Mouse (Mus musculus) liver, adult (tissue): ENCODE results near the gene Tmem198.

Experiments used
- GATA4 ChIP-seq: IDR thresholded peaks from 2 replicates; pipeline ENCODE4 v1.6.1; 2014; ENCODE audit warnings: mild to moderate bottlenecking, low read length; ENCODE audit not compliant: insufficient replicate concordance

Tmem198 gene

GRCm38 (mm10) chr1:75448052-75448431 lies 31.3 kb upstream of the Tmem198 start:
- TF ChIP-seq GATA4: no peak

GRCm38 (mm10) chr1:75448937-75449336 lies 30.4 kb upstream of the Tmem198 start:
- TF ChIP-seq GATA4: no peak

GRCm38 (mm10) chr1:75449377-75450135 lies 29.8 kb upstream of the Tmem198 start:
- TF ChIP-seq GATA4: no peak

GRCm38 (mm10) chr1:75450314-75451005 lies 28.9 kb upstream of the Tmem198 start, which contains the start of gene Asic4:
Gene Asic4 (plus strand): TSS chr1:75450436.
- TF ChIP-seq GATA4: no peak

GRCm38 (mm10) chr1:75451900-75452299 lies 27.4 kb upstream of the Tmem198 start:
- TF ChIP-seq GATA4: no peak

- no peak for TF ChIP-seq GATA4
Observed at GRCm38 (mm10) chr1:75455433-75455832, 23.9 kb upstream of the Tmem198 start.

GRCm38 (mm10) chr1:75455948-75456347 lies 23.4 kb upstream of the Tmem198 start:
- TF ChIP-seq GATA4: no peak

- no peak for TF ChIP-seq GATA4
Observed at GRCm38 (mm10) chr1:75456746-75457564, 22.4 kb upstream of the Tmem198 start.

GRCm38 (mm10) chr1:75457710-75458024 lies 21.7 kb upstream of the Tmem198 start:
- no peak for TF ChIP-seq GATA4

GRCm38 (mm10) chr1:75458025-75458788 lies 21.1 kb upstream of the Tmem198 start:
- TF ChIP-seq GATA4: no peak

- TF ChIP-seq GATA4: no peak
Observed at GRCm38 (mm10) chr1:75458789-75459684, 20.3 kb upstream of the Tmem198 start.

- TF ChIP-seq GATA4: no peak
Observed at GRCm38 (mm10) chr1:75460297-75460696, 19.0 kb upstream of the Tmem198 start.

GRCm38 (mm10) chr1:75462636-75463035 lies 16.7 kb upstream of the Tmem198 start:
- no peak for TF ChIP-seq GATA4

GRCm38 (mm10) chr1:75463652-75464204 lies 15.6 kb upstream of the Tmem198 start:
- TF ChIP-seq GATA4: no peak
